14 mouse cellular contexts compared by ENCODE assay signal in the genomic region with DNA sequence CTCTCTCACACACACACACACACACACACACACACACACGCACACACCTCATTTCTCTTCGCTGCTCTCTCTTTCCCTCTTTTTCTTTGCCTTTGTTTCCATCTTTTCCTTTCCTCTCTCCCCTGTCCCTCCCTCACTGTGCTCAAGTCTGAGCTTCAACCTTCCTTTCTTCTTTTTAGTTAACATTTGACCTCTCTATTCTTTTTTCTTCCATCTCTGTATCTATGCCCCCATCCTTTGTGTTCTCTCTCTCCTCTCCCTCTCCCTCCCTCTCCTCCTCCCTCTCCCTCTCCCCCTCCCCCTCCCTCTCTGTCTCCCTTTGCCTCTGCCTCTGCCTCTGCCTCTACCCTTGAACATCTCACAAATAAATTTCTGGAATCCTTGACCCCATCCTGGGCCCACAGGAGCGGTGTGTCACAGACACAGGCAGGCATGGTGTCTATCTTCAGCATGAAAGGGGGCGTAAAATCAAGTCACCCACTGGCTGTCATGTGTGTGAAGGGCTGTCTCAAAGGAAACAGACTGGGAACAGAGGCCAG. TPM values are rescaled to one million over a fixed set of nuclear protein-coding genes. Genes with fewer than 3 reads are reported as not detected.
DNase-seq lines count a peak whose midpoint lies in the region; ATAC-seq and TF ChIP-seq lines count a peak whose summit lies in the region.
"Had no signal": no experiment of that assay in that cellular context is flagged by ENCODE, and none has a peak within 500 bp of the region (broad histone marks: within the 10 kb centered on the region; RNA-seq: fewer than 3 reads in every experiment).

No protein-coding gene starts in this region.

- H3K4me3 ChIP-seq in left cerebral cortex, adult 2 months = no peak overlapping the region
- H3K4me3 ChIP-seq in hindbrain, embryonic 10.5 days = peak overlapping the region; percentile 21; the same call in 1 of the 2 replicates
- no peak overlapping the region for H3K4me3 ChIP-seq in midbrain, embryonic 11.5 days (ENCODE audit: low read depth, low read length)
- H3K4me3 ChIP-seq in neural tube, embryonic 14.5 days (ENCODE audit: low read depth, low read length) = no peak overlapping the region
- H3K4me3 ChIP-seq: lung, embryonic 15.5 days had no signal

- peak overlapping the region; percentile 67 for H3K27ac ChIP-seq in left cerebral cortex, adult 2 months
- peak overlapping the region; percentile 64; the same call in 1 of the 2 replicates for H3K27ac ChIP-seq in hindbrain, embryonic 10.5 days
- H3K27ac ChIP-seq in midbrain, embryonic 11.5 days (ENCODE audit: low read depth, low read length) = no peak overlapping the region
- H3K27ac ChIP-seq in neural tube, embryonic 14.5 days (ENCODE audit: low read depth, low read length) = 0 out of 2 replicates have a peak overlapping the region, but pooled peaks have one; percentile 56
- H3K27ac ChIP-seq: kidney, postnatal 0 days; lung, embryonic 15.5 days had no signal

- peaks cover 20% of the 10 kb centered on the region for H3K36me3 ChIP-seq in hindbrain, embryonic 10.5 days
- no peaks in the 10 kb centered on the region for H3K36me3 ChIP-seq in midbrain, embryonic 11.5 days (ENCODE audit: control insufficient read depth, insufficient read depth, low read length)
- H3K36me3 ChIP-seq in neural tube, embryonic 14.5 days (ENCODE audit: control insufficient read depth, insufficient read depth, low read length) = peaks cover 9% of the 10 kb centered on the region; the same call in 1 of the 2 replicates
- H3K36me3 ChIP-seq: G1E; lung, embryonic 15.5 days had no signal

- WGBS in hindbrain, embryonic 10.5 days = 33% methylated on average over 4 of the region's 4 CpGs
- WGBS in midbrain, embryonic 11.5 days = 42% methylated on average over 4 of the region's 4 CpGs
- 29% methylated on average over 4 of the region's 4 CpGs for WGBS in neural tube, embryonic 14.5 days

- no peaks in the 10 kb centered on the region for H3K27me3 ChIP-seq in hindbrain, embryonic 10.5 days (ENCODE audit: insufficient read depth, poor library complexity, severe bottlenecking)
- H3K27me3 ChIP-seq in midbrain, embryonic 11.5 days (ENCODE audit: control insufficient read depth, insufficient read depth, low read length) = no peaks in the 10 kb centered on the region
- no peaks in the 10 kb centered on the region for H3K27me3 ChIP-seq in neural tube, embryonic 14.5 days (ENCODE audit: control insufficient read depth, insufficient read depth, low read length)
- H3K27me3 ChIP-seq: lung, embryonic 15.5 days had no signal

- no peak for TF ChIP-seq CTCF in left cerebral cortex, adult 2 months (IDR thresholded peaks at IDR 0.05)

- H3K9me3 ChIP-seq in hindbrain, embryonic 10.5 days = no peaks in the 10 kb centered on the region
- H3K9me3 ChIP-seq in midbrain, embryonic 11.5 days (ENCODE audit: control insufficient read depth, low read length) = no peaks in the 10 kb centered on the region
- H3K9me3 ChIP-seq in neural tube, embryonic 14.5 days (ENCODE audit: control insufficient read depth, low read length) = no peaks in the 10 kb centered on the region
- H3K9me3 ChIP-seq: G1E; lung, embryonic 15.5 days had no signal

- DNase-seq in left cerebral cortex, adult 2 months (ENCODE audit: extremely low spot score in 1 of 2, low spot score in 2 of 2) = no peak
- DNase-seq in left cerebral cortex, adult 11 months (ENCODE audit: low spot score) = no peak
- DNase-seq in hindbrain, embryonic 10.5 days (ENCODE audit: low spot score) = no peak
- no peak for DNase-seq in midbrain, embryonic 11.5 days (ENCODE audit: low spot score, missing footprints)
- no peak for DNase-seq in lung, postnatal 4 days
- DNase-seq in Muller cell, postnatal 12 days (ENCODE audit: inconsistent ontology term) = no peak
- DNase-seq: adrenal gland, adult 8-10 months; cerebellum, adult 8-10 months; liver had no signal

- H3K4me1 ChIP-seq in hindbrain, embryonic 10.5 days (replicated peaks) = peaks cover 26% of the 10 kb centered on the region
- H3K4me1 ChIP-seq in midbrain, embryonic 11.5 days (ENCODE audit: control insufficient read depth, insufficient read depth, low read length) = peaks cover 11% of the 10 kb centered on the region
- peaks cover 9% of the 10 kb centered on the region for H3K4me1 ChIP-seq in neural tube, embryonic 14.5 days (ENCODE audit: control insufficient read depth, insufficient read depth, low read length)
- H3K4me1 ChIP-seq: lung, embryonic 15.5 days had no signal

- no peak overlapping the region for H3K4me2 ChIP-seq in midbrain, embryonic 11.5 days
- H3K4me2 ChIP-seq in neural tube, embryonic 14.5 days (ENCODE audit: low read depth, low read length) = peak overlapping the region; percentile 39
- H3K4me2 ChIP-seq: lung, embryonic 15.5 days had no signal

- intact Hi-C loops in left cerebral cortex, adult 2 months (cut with DNase I) = no loop called here

- H3K9ac ChIP-seq in midbrain, embryonic 11.5 days (ENCODE audit: low read length) = peak overlapping the region; percentile 42; the same call in 1 of the 2 replicates
- H3K9ac ChIP-seq in neural tube, embryonic 14.5 days (replicated peaks; ENCODE audit: low read depth, low read length) = no peak overlapping the region
- H3K9ac ChIP-seq: lung, embryonic 15.5 days had no signal

- 0 out of 2 replicates have a peak, but pooled peaks have one; percentile 34 for ATAC-seq in midbrain, embryonic 11.5 days (ENCODE audit: low FRiP score)
- ATAC-seq in neural tube, embryonic 14.5 days (ENCODE audit: low read depth) = peak; percentile 23; the same call in 1 of the 2 replicates
- no peak for ATAC-seq in megakaryocyte, adult 5-6 weeks (ENCODE audit: poor library complexity, severe bottlenecking)

RNA-seq across cellular contexts. Expression of a gene that starts 15.9 kb away (rescaled TPM):
- total RNA-seq in left cerebral cortex, adult 2 months (2021) = 10 to 100 TPM; 81.1 to 83.1 TPM
- polyA plus RNA-seq in hindbrain, embryonic 10.5 days (2016; fragmentation: Nextera tagmentation; extraction: Ambion mirVana) = 12.1 and 20.8 TPM in 2 replicates
- polyA plus RNA-seq in midbrain, embryonic 11.5 days (2014; fragmentation: Nextera tagmentation; extraction: Ambion mirVana) = 7.6 TPM in 2 replicates
- polyA plus RNA-seq in neural tube, embryonic 14.5 days (2014; fragmentation: Nextera tagmentation; extraction: Ambion mirVana) = 21.5 and 21.9 TPM in 2 replicates
- total RNA-seq in megakaryocyte, adult 5-6 weeks (2015) = 0.18 TPM in 1 of 2 replicates, not detected in the other
- total RNA-seq in megakaryocyte, adult 5-6 weeks (2017) = not detected in 2 replicates
- polyA plus RNA-seq: G1E had no signal

RNA-seq across cellular contexts. Expression of a gene that starts 58.4 kb away (rescaled TPM):
- total RNA-seq in left cerebral cortex, adult 2 months (2021) = 10 to 100 TPM; 14.6 to 15.3 TPM
- 45.7 and 52.3 TPM in 2 replicates for polyA plus RNA-seq in hindbrain, embryonic 10.5 days (2016; fragmentation: Nextera tagmentation; extraction: Ambion mirVana)
- 44.2 and 46.3 TPM in 2 replicates for polyA plus RNA-seq in midbrain, embryonic 11.5 days (2014; fragmentation: Nextera tagmentation; extraction: Ambion mirVana)
- polyA plus RNA-seq in neural tube, embryonic 14.5 days (2014; fragmentation: Nextera tagmentation; extraction: Ambion mirVana) = 30.6 and 38.3 TPM in 2 replicates
- 30.6 and 34.0 TPM in 2 replicates for total RNA-seq in megakaryocyte, adult 5-6 weeks (2015)
- total RNA-seq in megakaryocyte, adult 5-6 weeks (2017) = 56.5 and 60.9 TPM in 2 replicates
